Mouse (Mus musculus) heart, embryonic 14.5 days (tissue): ENCODE results near the gene Ercc1. TPM values are rescaled to one million over a fixed set of nuclear protein-coding genes. Genes with fewer than 3 reads are reported as not detected.
A peak's percentile ranks its signal among the peaks of the same experiment; 100 is the strongest.

ENCODE experiments used
- ATAC-seq: fragments of 200-750 bp; cut with Nextera tagmentation; 2 replicates; pipeline ENCODE4 v1.8.0; 2017; ENCODE audit warnings: low read depth, moderate TSS enrichment; ENCODE audit not compliant: insufficient number of reproducible peaks, insufficient read depth, low FRiP score
- H3K27ac ChIP-seq, 2 experiments: fragments of 200-500 bp in 1 of 2; fragments of 300-500 bp in 1 of 2; sonication (generic) in 1 of 2; replicated peaks in 1 of 2; 2 replicates each; pipeline ENCODE4 v1.5.1; 2012 to 2014; ENCODE audit warnings: low read depth in 2 of 2, low read length in 2 of 2, control low read depth in 1 of 2, mild to moderate bottlenecking in 1 of 2, mixed read lengths in 1 of 2; ENCODE audit not compliant: control insufficient read depth in 1 of 2, insufficient read depth in 1 of 2
- H3K27me3 ChIP-seq: fragments of 300-500 bp; sonication (generic); 2 replicates; pipeline ENCODE4 v1.6.1; 2014; ENCODE audit warnings: mild to moderate bottlenecking, low read length, control low read depth; ENCODE audit not compliant: control insufficient read depth, insufficient read depth
- H3K36me3 ChIP-seq: fragments of 300-500 bp; sonication (generic); 2 replicates; pipeline ENCODE4 v1.6.1; 2014; ENCODE audit warnings: mild to moderate bottlenecking, control low read depth, low read length, mixed read lengths; ENCODE audit not compliant: control insufficient read depth, insufficient read depth
- H3K4me1 ChIP-seq, 2 experiments: fragments of 200-500 bp in 1 of 2; fragments of 300-500 bp in 1 of 2; sonication (generic) in 1 of 2; 2 replicates each; pipeline ENCODE4 v1.6.1; 2012 to 2014; ENCODE audit warnings: low read length in 2 of 2, control low read depth in 1 of 2, mixed read lengths in 1 of 2; ENCODE audit not compliant: control insufficient read depth in 2 of 2, insufficient read depth in 2 of 2
- H3K4me2 ChIP-seq: fragments of 300-500 bp; sonication (generic); 2 replicates; pipeline ENCODE4 v1.6.1; 2014; ENCODE audit warnings: mild to moderate bottlenecking, low read length
- H3K4me3 ChIP-seq, 2 experiments: fragments of 200-500 bp in 1 of 2; fragments of 300-500 bp in 1 of 2; sonication (generic) in 1 of 2; 2 replicates each; pipeline ENCODE4 v1.5.1; 2012 to 2014; ENCODE audit warnings: low read length in 2 of 2, mild to moderate bottlenecking in 2 of 2, control low read depth in 1 of 2, low read depth in 1 of 2, moderate library complexity in 1 of 2; ENCODE audit not compliant: control insufficient read depth in 1 of 2, insufficient read depth in 1 of 2
- H3K9ac ChIP-seq: fragments of 300-500 bp; sonication (generic); 2 replicates; pipeline ENCODE4 v1.6.1; 2014; ENCODE audit warnings: mild to moderate bottlenecking, low read length
- H3K9me3 ChIP-seq: fragments of 300-500 bp; sonication (generic); 2 replicates; pipeline ENCODE4 v1.6.1; 2016; ENCODE audit warnings: low read length, control low read depth; ENCODE audit not compliant: control insufficient read depth
- WGBS: fragments of 180-500 bp; shearing (Covaris S2); extraction: QIAGEN DNeasy Blood & Tissue Kit; methylation state at CpG from one replicate; pipeline ENCODE4 v1.1.7; 2014; 5-methylcytosine and 5-hydroxymethylcytosine counted together
- polyA plus RNA-seq: library from polyadenylated mRNA; unstranded; fragments of >200 nt; fragmentation: Nextera tagmentation; extraction: Ambion mirVana; gene quantifications from 2 replicates; pipeline ENCODE4 v1.2.1, GENCODE M21; 2014

Ercc1 gene
- polyA plus RNA-seq, 1 experiment from 2014 or later = 68.7 TPM

DNA sequence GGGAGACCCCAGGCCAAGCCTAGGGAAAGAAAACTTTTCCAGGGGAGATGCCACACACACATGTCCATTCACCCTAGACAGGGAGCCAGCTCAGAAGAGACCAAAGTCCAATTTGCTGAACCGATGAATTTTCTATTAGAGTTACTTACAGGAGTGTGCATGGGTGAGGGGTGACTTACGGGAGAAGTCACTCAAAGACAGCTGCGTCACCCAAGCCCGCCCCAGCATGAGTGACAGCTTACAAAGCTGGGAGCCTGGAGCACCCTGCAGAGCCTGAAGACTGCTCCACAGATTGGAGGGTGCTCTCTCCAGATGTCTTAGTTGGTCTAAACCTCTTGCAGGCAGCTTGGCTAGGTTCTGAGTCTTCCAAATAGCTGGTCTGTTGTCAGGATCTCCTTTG is 32.6 kb upstream of the Ercc1 start:
- H3K9me3 ChIP-seq = no peaks in the 10 kb centered on the region
- H3K4me1 ChIP-seq = peaks cover 10 to 18% of the 10 kb centered on the region in 2 experiments
- no peak overlapping the region for H3K4me3 ChIP-seq
- no peaks in the 10 kb centered on the region for H3K36me3 ChIP-seq
- ATAC-seq = no peak
- H3K4me2 ChIP-seq = no peak overlapping the region
- H3K27me3 ChIP-seq = peaks cover under 1% of the 10 kb centered on the region
- 38% methylated on average over 4 of the region's 4 CpGs for WGBS
- no peak overlapping the region for H3K27ac ChIP-seq
- H3K9ac ChIP-seq = no peak overlapping the region

DNA sequence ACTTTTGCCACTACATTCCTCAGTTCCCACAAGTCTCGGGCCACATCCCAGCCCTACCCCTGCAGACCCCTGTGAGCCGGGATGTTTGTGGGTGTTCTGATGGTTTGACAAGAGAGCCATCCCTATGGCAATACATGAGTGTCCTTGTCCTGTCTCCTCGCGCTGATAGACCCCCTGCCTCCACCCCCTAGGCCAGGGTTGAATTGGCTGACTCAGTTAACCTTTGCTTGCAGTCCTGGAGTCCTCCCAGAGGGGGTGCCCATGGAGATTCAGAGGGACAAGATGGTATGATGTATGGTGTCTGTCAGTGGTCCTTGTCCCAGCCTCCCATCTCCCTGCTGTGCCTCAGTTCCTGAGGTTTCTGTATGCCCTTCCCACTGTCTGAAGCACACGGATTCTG is 30.5 kb upstream of the Ercc1 start:
- H3K4me1 ChIP-seq = peaks cover 7 to 13% of the 10 kb centered on the region in 2 experiments
- H3K36me3 ChIP-seq = no peaks in the 10 kb centered on the region
- H3K27me3 ChIP-seq = no peaks in the 10 kb centered on the region
- no peak overlapping the region for H3K4me2 ChIP-seq
- H3K9ac ChIP-seq = no peak overlapping the region
- 41% methylated on average over 5 of the region's 5 CpGs for WGBS
- no peaks in the 10 kb centered on the region for H3K9me3 ChIP-seq
- H3K4me3 ChIP-seq = no peak overlapping the region
- ATAC-seq = no peak
- no peak overlapping the region for H3K27ac ChIP-seq

DNA sequence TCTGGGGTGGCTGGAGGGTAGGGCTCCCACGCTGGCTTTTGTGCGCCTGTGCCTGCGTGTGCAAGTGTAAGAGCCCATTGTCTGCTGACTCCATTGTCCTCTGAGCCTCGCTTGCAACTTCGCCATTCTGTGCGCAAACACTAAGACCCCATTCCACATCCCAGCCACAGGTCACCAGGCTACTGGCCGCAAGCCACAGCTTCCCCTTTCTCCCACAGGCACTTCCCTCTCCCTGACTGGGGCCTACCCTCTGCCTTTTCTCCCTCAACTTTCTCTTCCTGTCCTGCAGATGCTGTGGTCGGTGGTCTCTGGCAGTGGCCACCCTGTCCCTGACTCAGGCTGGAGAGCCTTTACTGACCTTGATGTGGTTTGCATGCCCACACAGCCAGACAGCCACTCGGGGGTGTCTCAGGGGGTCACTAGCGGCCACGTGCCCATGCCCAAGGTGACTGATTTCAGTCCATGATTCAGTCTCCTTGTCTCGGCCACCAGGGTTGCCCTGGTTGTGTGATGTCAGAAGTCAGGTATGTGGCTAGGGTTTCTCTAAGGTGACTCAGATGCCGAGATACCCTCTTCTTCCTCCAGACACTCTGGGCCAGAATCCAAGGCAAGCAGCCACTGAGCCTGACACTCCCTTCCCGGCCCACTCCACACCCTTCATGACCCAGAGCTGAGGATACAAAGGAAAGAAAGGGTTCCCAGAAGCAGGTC is 28.0 kb upstream of the Ercc1 start:
- Histone ChIP-seq H3K4me1 (peaks cover 13 to 14% of the 10 kb centered on the region in 2 experiments), H3K9me3 (no peaks in the 10 kb centered on the region), H3K9ac (peak overlapping the region; percentile 11; the same call in 1 of the 2 replicates), H3K4me3 (no peak overlapping the region), H3K27me3 (no peaks in the 10 kb centered on the region), H3K27ac (peak overlapping the region; percentile 14 to 16; a peak in 2 of 4 replicates), H3K4me2 (no peak overlapping the region), H3K36me3 (no peaks in the 10 kb centered on the region)
- WGBS = 50% methylated on average over 14 of the region's 14 CpGs
- ATAC-seq = no peak

- H3K27me3 ChIP-seq = no peaks in the 10 kb centered on the region
- ATAC-seq = no peak
- H3K9me3 ChIP-seq = no peaks in the 10 kb centered on the region
- WGBS = 68% methylated on average over 2 of the region's 2 CpGs
- H3K4me3 ChIP-seq = no peak overlapping the region
- peaks cover 14 to 17% of the 10 kb centered on the region in 2 experiments for H3K4me1 ChIP-seq
- no peak overlapping the region for H3K9ac ChIP-seq
- no peaks in the 10 kb centered on the region for H3K36me3 ChIP-seq
- no peak overlapping the region for H3K27ac ChIP-seq
- H3K4me2 ChIP-seq = no peak overlapping the region
Measured at GRCm38 (mm10) chr7:19318201-19318600, 26.4 kb upstream of the Ercc1 start.

GRCm38 (mm10) chr7:19318676-19319075 is 25.9 kb upstream of the Ercc1 start:
- Histone ChIP-seq H3K4me3 (no peak overlapping the region), H3K4me2 (no peak overlapping the region), H3K9me3 (no peaks in the 10 kb centered on the region), H3K4me1 (peaks cover 14 to 17% of the 10 kb centered on the region in 2 experiments), H3K27ac (no peak overlapping the region), H3K9ac (no peak overlapping the region), H3K27me3 (no peaks in the 10 kb centered on the region), H3K36me3 (no peaks in the 10 kb centered on the region)
- ATAC-seq = no peak
- 79% methylated on average over 7 of the region's 7 CpGs for WGBS

- Histone ChIP-seq H3K27me3 (no peaks in the 10 kb centered on the region), H3K9me3 (no peaks in the 10 kb centered on the region), H3K9ac (peak overlapping the region; percentile 76), H3K36me3 (no peaks in the 10 kb centered on the region), H3K27ac (peak overlapping the region in 1 of 2 experiments; percentile 57; a peak in 2 of 4 replicates), H3K4me1 (peaks cover 14 to 17% of the 10 kb centered on the region in 2 experiments), H3K4me2 (peak overlapping the region; percentile 87), H3K4me3 (peak overlapping the region; percentile 48)
- ATAC-seq = peak; percentile 28
- WGBS = 15% methylated on average over 9 of the region's 9 CpGs
Measured at GRCm38 (mm10) chr7:19319458-19319857, 25.1 kb upstream of the Ercc1 start.

DNA sequence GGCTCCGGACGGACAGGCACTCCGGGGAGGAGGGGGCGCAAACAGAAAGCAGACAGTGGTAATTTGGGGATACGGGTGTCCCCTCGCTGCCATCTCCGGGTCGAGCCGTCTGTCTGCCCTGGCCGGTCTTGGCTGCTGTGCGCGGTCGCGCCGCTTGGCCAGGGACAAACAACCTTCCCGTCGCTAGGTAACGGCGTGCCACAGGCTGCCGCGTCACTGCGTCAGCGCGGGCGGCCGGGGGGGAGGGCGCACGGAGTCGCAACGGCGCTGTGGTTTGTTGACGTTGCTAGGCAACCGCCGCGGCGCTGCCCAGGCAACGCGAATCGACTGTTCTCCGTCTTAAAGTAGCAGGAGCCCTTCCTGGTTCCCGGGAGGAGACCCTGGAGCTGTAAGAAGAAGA is 24.7 kb upstream of the Ercc1 start:
- ATAC-seq = peak; percentile 92
- WGBS = under 1% methylated on average over 41 of the region's 41 CpGs
- peak overlapping the region in 1 of 2 experiments; percentile 57; a peak in 2 of 4 replicates for H3K27ac ChIP-seq

More for the DNA sequence above, 24.7 kb upstream of the Ercc1 start:
- Histone ChIP-seq H3K4me1 (peaks cover 14 to 17% of the 10 kb centered on the region in 2 experiments), H3K36me3 (no peaks in the 10 kb centered on the region), H3K4me3 (peak overlapping the region; percentile 48), H3K9me3 (no peaks in the 10 kb centered on the region), H3K27me3 (no peaks in the 10 kb centered on the region), H3K9ac (peak overlapping the region; percentile 76), H3K4me2 (peak overlapping the region; percentile 87)
